Mouse (Mus musculus) embryonic facial prominence, embryonic 12.5 days (tissue): Measurements from ENCODE around the gene Klhl6. TPM values are rescaled to one million over a fixed set of nuclear protein-coding genes. Genes with fewer than 3 reads are reported as not detected.

Experiments used
- ATAC-seq: fragments of 200-750 bp; cut with Nextera tagmentation; 2 replicates; pipeline ENCODE4 v1.8.0; 2017; ENCODE audit not compliant: insufficient number of reproducible peaks, insufficient read depth, low FRiP score, low TSS enrichment
- H3K27ac ChIP-seq: fragments of 300-500 bp; sonication (generic); 2 replicates; pipeline ENCODE4 v1.5.1; 2016; ENCODE audit warnings: mild to moderate bottlenecking
- H3K27me3 ChIP-seq: fragments of 300-500 bp; sonication (generic); 2 replicates; pipeline ENCODE4 v1.6.1; 2016; ENCODE audit warnings: mild to moderate bottlenecking, moderate library complexity
- H3K36me3 ChIP-seq: fragments of 300-500 bp; sonication (generic); 2 replicates; pipeline ENCODE4 v1.6.1; 2016; ENCODE audit warnings: mild to moderate bottlenecking
- H3K4me1 ChIP-seq: fragments of 300-500 bp; sonication (generic); 2 replicates; pipeline ENCODE4 v1.6.1; 2016
- H3K4me2 ChIP-seq: fragments of 300-500 bp; sonication (generic); replicated peaks from 2 replicates; pipeline ENCODE4 v1.6.1; 2016; ENCODE audit warnings: mild to moderate bottlenecking, moderate library complexity
- H3K4me3 ChIP-seq: fragments of 300-500 bp; sonication (generic); 2 replicates; pipeline ENCODE4 v1.5.1; 2016; ENCODE audit warnings: mild to moderate bottlenecking
- H3K9ac ChIP-seq: fragments of 300-500 bp; sonication (generic); 2 replicates; pipeline ENCODE4 v1.6.1; 2016; ENCODE audit warnings: mild to moderate bottlenecking, moderate library complexity
- H3K9me3 ChIP-seq: fragments of 300-500 bp; sonication (generic); 2 replicates; pipeline ENCODE4 v1.6.1; 2016; ENCODE audit warnings: mild to moderate bottlenecking, moderate library complexity
- WGBS: fragments of 180-500 bp; shearing (Covaris S2); methylation state at CpG from one replicate; pipeline ENCODE4 v1.1.7; 2016; 5-methylcytosine and 5-hydroxymethylcytosine counted together
- polyA plus RNA-seq: library from polyadenylated mRNA; unstranded; fragments of >200 nt; fragmentation: Nextera tagmentation; extraction: Ambion mirVana; gene quantifications from 2 replicates; pipeline ENCODE4 v1.2.1, GENCODE M21; 2016

The Klhl6 gene
- polyA plus RNA-seq, 1 experiment from 2014 or later = 8.2 TPM

DNA sequence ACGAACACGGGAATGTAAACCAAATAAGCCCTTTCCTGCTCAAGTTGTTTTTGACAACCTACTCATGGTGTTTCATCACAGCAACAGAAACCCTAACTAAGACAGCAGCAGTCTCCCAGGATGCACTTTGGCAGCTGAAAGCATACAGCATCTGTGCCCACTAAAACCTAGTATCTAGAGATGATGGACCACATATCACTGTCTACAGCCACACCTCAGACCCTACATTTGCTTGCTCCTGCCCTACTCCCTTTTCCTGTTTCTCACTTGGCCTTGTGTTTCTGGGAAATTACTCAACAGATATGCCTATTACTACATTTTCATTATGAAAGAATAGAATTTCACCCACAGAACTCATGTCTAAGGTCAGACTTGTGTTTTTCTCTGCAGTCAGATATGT is 70.3 kb downstream of the Klhl6 start:
- Histone ChIP-seq H3K27me3 (no peaks in the 10 kb centered on the region), H3K9me3 (no peaks in the 10 kb centered on the region), H3K36me3 (no peaks in the 10 kb centered on the region), H3K4me1 (no peaks in the 10 kb centered on the region), H3K9ac (no peak overlapping the region), H3K27ac (no peak overlapping the region), H3K4me2 (no peak overlapping the region), H3K4me3 (no peak overlapping the region)
- 76% methylated on average over 2 of the region's 2 CpGs for WGBS
- no peak for ATAC-seq

DNA sequence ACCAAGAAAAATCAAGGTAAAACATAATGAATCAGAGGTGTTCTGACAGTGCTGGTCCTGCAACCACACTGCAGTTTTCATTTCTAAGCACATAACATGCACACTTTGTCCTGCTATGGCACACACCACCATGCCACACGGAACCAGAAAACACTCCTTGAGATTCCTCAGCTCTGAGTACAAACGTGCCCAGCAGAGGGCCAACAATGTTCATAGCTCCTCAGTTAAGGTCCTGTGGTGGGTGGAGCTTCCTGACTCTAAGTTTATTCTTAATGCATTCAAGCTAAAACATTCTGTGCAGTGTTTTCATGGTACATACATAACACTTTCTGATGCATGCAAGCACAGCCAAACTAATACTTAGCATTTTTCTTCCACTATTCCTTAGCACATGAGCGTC is 74.5 kb downstream of the Klhl6 start:
- 59% methylated on average over 3 of the region's 3 CpGs for WGBS
- H3K4me1 ChIP-seq = no peaks in the 10 kb centered on the region
- no peak overlapping the region for H3K4me3 ChIP-seq
- no peak for ATAC-seq
- no peak overlapping the region for H3K9ac ChIP-seq
- H3K9me3 ChIP-seq = no peaks in the 10 kb centered on the region
- no peaks in the 10 kb centered on the region for H3K27me3 ChIP-seq
- no peak overlapping the region for H3K27ac ChIP-seq
- no peaks in the 10 kb centered on the region for H3K36me3 ChIP-seq
- H3K4me2 ChIP-seq = no peak overlapping the region

DNA sequence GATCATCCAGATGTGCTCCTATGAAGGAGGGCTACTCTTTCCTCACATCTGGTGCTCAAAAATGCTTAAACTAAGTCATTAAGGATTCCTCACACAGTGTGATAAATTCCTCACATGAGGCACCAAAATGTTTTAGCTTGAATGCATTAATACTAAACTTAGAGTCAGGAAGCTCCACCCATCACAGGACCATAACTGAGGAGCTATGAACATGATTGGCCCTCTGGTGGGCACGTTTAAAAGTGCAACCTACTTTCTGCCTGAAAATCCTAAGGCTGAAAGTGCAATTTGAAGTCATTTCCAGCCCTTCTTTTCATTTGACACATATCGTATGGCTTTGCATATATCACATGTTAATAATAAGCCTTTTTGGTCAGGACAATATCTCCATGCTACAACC is 75.7 kb downstream of the Klhl6 start:
- no peak for ATAC-seq
- Histone ChIP-seq H3K9me3 (no peaks in the 10 kb centered on the region), H3K4me1 (no peaks in the 10 kb centered on the region), H3K9ac (no peak overlapping the region), H3K4me2 (no peak overlapping the region), H3K4me3 (no peak overlapping the region), H3K27ac (no peak overlapping the region), H3K36me3 (no peaks in the 10 kb centered on the region), H3K27me3 (no peaks in the 10 kb centered on the region)
- WGBS = 42% methylated on average over 2 of the region's 2 CpGs

DNA sequence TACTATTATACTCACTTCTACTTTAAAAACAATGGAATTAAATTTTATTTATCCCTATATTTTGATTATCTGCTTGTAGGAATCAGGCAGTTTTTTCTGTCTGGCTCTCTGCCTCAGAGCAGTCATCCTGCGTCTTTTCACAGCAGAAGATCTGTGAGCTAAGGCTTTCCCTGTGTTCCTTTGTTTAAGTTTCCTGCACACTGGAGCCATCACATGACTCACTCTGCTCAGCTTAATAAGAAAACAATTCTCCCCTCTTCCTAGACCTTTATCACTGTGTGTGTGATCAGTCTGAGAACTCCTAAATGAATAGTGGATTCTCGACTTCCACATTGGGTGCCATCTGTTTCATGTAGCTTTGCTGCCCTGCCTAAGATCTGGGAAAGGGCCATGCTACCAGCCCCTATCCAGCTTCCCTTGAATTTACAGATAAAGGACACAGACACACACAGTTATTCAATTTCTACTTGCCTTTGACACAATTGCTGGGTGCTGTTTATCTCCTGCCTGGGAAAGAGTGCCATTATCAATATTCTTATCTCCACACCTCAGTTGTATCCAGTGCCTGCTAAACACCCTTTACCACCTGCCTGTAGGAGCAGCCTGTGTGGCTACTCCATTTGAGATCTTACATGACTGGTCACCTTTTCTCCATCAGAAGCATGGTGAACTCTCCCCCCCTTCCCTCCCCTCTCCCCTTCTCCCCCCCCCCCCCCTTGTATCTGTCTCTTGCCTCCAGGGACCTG is 77.9 kb downstream of the Klhl6 start:
- ATAC-seq = no peak
- Histone ChIP-seq H3K4me3 (no peak overlapping the region), H3K27ac (no peak overlapping the region), H3K9me3 (no peaks in the 10 kb centered on the region), H3K4me1 (no peaks in the 10 kb centered on the region), H3K36me3 (no peaks in the 10 kb centered on the region), H3K9ac (no peak overlapping the region), H3K27me3 (no peaks in the 10 kb centered on the region), H3K4me2 (no peak overlapping the region)
- 58% methylated on average over 2 of the region's 2 CpGs for WGBS

DNA sequence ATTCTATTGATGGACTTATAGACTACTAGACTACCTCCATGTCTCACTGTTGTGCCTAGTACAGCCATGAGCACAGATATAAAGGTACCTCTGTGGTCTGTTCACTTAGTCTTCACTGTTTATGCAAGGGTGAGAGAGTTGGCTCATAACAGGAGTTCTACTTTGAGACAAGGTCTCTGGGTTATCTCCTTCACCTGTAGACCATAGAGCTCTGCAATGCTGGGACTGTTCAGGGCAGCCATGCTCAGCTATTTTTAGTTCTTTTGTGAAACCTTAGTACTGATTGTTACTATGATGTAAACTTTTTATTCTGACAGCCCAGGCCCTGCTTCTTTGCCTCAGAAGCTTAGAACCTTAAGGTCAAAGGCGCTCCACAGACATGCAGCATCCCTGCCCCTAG is 79.0 kb downstream of the Klhl6 start:
- H3K9ac ChIP-seq = no peak overlapping the region
- H3K27ac ChIP-seq = no peak overlapping the region
- H3K4me3 ChIP-seq = no peak overlapping the region
- no peaks in the 10 kb centered on the region for H3K27me3 ChIP-seq
- no peaks in the 10 kb centered on the region for H3K9me3 ChIP-seq
- no peaks in the 10 kb centered on the region for H3K4me1 ChIP-seq
- no peaks in the 10 kb centered on the region for H3K36me3 ChIP-seq
- WGBS = 97% methylated on average over 1 of the region's 1 CpGs
- H3K4me2 ChIP-seq = no peak overlapping the region
- no peak for ATAC-seq

Other genes starting within 250 kb of the Klhl6 start
- gene B3gnt5, start 222.8 kb downstream of the Klhl6 start, polyA plus RNA-seq = 39.7 and 39.9 TPM in 2 replicates
- gene Klhl24, start 114.5 kb upstream of the Klhl6 start, polyA plus RNA-seq = 36.9 and 38.7 TPM in 2 replicates
- 56.3 and 57.4 TPM in 2 replicates for gene Yeats2, start 158.0 kb upstream of the Klhl6 start, polyA plus RNA-seq